Mouse (Mus musculus): ENCODE results near the gene Gm28308. TPM values are rescaled to one million over a fixed set of nuclear protein-coding genes. Genes with fewer than 3 reads are reported as not detected.

Gene Gm28308
- total RNA-seq, 2 experiments from 2014 or later: not detected

- DNase-seq: no peak
- intact Hi-C loops (cut with DNase I): no loop called here
These were observed 33.8 kb upstream of the Gm28308 start for GRCm38 (mm10) chr6:52246916-52247315.

- intact Hi-C loops (cut with DNase I): no loop called here
- no peak for DNase-seq
These were observed 33.3 kb upstream of the Gm28308 start for GRCm38 (mm10) chr6:52246403-52246803.

GRCm38 (mm10) chr6:52245757-52246142 is 32.6 kb upstream of the Gm28308 start, which contains the start of gene Hoxa11:
TSS of gene Hoxa11 (minus strand) at chr6:52245810.
- intact Hi-C loops (cut with DNase I): no loop called here
- DNase-seq: no peak

GRCm38 (mm10) chr6:52245040-52245756 is 32.1 kb upstream of the Gm28308 start:
- intact Hi-C loops (cut with DNase I): no loop called here
- DNase-seq: no peak

- no peak for DNase-seq
- intact Hi-C loops (cut with DNase I): no loop called here
These were observed 31.4 kb upstream of the Gm28308 start for GRCm38 (mm10) chr6:52244471-52245039.

GRCm38 (mm10) chr6:52243681-52244121 is 30.6 kb upstream of the Gm28308 start:
- intact Hi-C loops (cut with DNase I): no loop called here
- no peak for DNase-seq

GRCm38 (mm10) chr6:52242801-52243332 is 29.7 kb upstream of the Gm28308 start:
- no peak for DNase-seq
- intact Hi-C loops (cut with DNase I): no loop called here

GRCm38 (mm10) chr6:52241001-52241621 is 28.0 kb upstream of the Gm28308 start:
- intact Hi-C loops (cut with DNase I): no loop called here
- no peak for DNase-seq

- intact Hi-C loops (cut with DNase I): no loop called here
These were observed 27.4 kb upstream of the Gm28308 start, which contains the start of gene Hoxa10 for GRCm38 (mm10) chr6:52240389-52241000. TSS of gene Hoxa10 (minus strand) at chr6:52240854.

GRCm38 (mm10) chr6:52239625-52240388 is 26.7 kb upstream of the Gm28308 start:
- no peak for DNase-seq
- intact Hi-C loops (cut with DNase I): no loop called here

More at GRCm38 (mm10) chr6:52240389-52241000, 27.4 kb upstream of the Gm28308 start, which contains the start of gene Hoxa10:
- DNase-seq: peak; percentile 69

- intact Hi-C loops (cut with DNase I): no loop called here
- DNase-seq: no peak
These were observed 25.8 kb upstream of the Gm28308 start for GRCm38 (mm10) chr6:52238976-52239375.

GRCm38 (mm10) chr6:52238155-52238545 is 25.0 kb upstream of the Gm28308 start:
- DNase-seq: no peak
- intact Hi-C loops (cut with DNase I): no loop called here

GRCm38 (mm10) chr6:52237346-52238154 is 24.4 kb upstream of the Gm28308 start:
- no peak for DNase-seq

GRCm38 (mm10) chr6:52236806-52237205 is 23.7 kb upstream of the Gm28308 start:
- DNase-seq: no peak
- intact Hi-C loops (cut with DNase I): no loop called here

More at GRCm38 (mm10) chr6:52237346-52238154, 24.4 kb upstream of the Gm28308 start:
- intact Hi-C loops (cut with DNase I): no loop called here

GRCm38 (mm10) chr6:52235866-52236265 is 22.7 kb upstream of the Gm28308 start:
- no peak for DNase-seq
- intact Hi-C loops (cut with DNase I): no loop called here

- no peak for DNase-seq
- intact Hi-C loops (cut with DNase I): no loop called here
These were observed 22.1 kb upstream of the Gm28308 start for GRCm38 (mm10) chr6:52235267-52235666.

GRCm38 (mm10) chr6:52234428-52235140 is 21.4 kb upstream of the Gm28308 start:
- intact Hi-C loops (cut with DNase I): no loop called here
- no peak for DNase-seq

- intact Hi-C loops (cut with DNase I): no loop called here
- no peak for DNase-seq
These were observed 20.6 kb upstream of the Gm28308 start for GRCm38 (mm10) chr6:52233546-52234427.
